Mouse (Mus musculus): ENCODE results near the gene Shisal2a. TPM values are rescaled to one million over a fixed set of nuclear protein-coding genes. Genes with fewer than 3 reads are reported as not detected.
A peak's percentile ranks its signal among the peaks of the same experiment; 100 is the strongest.

The Shisal2a gene
- polyA plus RNA-seq, 1 experiment from 2014 or later: 7.4 TPM

DNA sequence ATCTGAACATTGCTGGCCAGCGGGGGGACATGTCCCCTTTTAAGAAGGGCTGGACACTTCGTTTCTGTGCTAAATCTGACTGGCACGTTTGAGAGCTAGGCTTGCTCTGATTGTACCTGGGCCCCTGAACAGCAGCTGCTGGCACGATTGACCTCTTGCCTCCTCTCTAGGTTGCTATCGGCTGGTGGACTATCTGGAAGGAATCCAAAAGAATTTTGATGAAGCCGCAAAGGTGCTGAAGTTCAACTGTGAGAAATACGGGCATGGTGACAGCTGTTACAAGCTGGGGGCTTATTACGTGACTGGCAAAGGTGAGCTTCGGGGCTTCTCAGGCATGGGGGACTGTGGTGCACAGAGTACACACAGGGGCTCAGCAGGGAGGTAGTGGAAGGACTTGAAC is 51.1 kb downstream of the Shisal2a start:
- H3K4me3 ChIP-seq: no peak overlapping the region
- H3K4me1 ChIP-seq: peaks cover 5% of the 10 kb centered on the region; the same call in 1 of the 2 replicates
- H3K9me3 ChIP-seq: no peaks in the 10 kb centered on the region
- H3K27ac ChIP-seq: no peak overlapping the region
- no peaks in the 10 kb centered on the region for H3K27me3 ChIP-seq
- no peak for ATAC-seq (ENCODE audit: low FRiP score, low read depth)
- no peak overlapping the region for H3K4me2 ChIP-seq (replicated peaks)
- 84% methylated on average over 9 of the region's 9 CpGs for WGBS
- H3K9ac ChIP-seq: no peak overlapping the region
- peaks cover 53% of the 10 kb centered on the region for H3K36me3 ChIP-seq

- peaks cover 5% of the 10 kb centered on the region; the same call in 1 of the 2 replicates for H3K4me1 ChIP-seq
- peaks cover 33% of the 10 kb centered on the region for H3K36me3 ChIP-seq
- no peak overlapping the region for H3K9ac ChIP-seq
- H3K4me2 ChIP-seq (replicated peaks): no peak overlapping the region
- no peak for ATAC-seq (ENCODE audit: low FRiP score, low read depth)
- WGBS: 95% methylated on average over 6 of the region's 6 CpGs
- H3K27me3 ChIP-seq: no peaks in the 10 kb centered on the region
- no peaks in the 10 kb centered on the region for H3K9me3 ChIP-seq
- H3K4me3 ChIP-seq: no peak overlapping the region
- no peak overlapping the region for H3K27ac ChIP-seq
These were observed 53.3 kb downstream of the Shisal2a start for GRCm38 (mm10) chr4:108329840-108330239.

DNA sequence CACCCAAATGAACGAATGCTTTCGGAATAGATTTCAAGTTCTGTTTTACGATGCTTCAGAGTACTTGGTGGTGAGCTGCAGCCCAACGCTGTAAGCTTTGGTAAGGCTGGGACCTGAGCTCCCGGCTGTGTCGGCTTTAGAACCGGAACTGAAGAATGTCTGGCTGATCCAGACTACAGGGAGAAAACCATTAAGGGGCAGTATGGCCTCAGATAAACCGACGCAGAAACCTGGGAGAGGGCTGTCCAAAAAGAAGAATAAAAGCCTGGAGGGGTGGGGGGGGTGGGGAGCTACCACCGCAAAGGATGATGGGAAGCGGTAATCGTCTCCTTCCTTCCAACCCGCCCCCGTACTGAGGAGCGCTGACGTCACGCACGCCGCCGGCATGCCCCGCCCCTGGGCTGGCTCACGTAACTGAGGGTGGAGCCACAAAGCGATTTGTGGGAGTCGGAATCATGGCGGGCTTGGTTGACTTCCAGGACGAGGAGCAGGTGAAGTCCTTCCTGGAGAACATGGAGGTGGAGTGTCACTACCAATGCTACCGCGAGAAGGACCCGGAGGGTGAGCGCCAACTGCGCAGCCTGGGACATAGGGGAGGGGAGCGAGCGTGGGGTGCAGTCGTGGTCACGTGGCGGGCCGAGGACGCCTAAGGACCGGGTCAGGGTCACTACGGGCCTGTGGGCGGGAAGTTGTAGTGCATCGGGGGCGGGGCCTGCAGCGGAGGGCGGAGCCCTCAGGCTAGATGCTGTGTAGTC is 55.2 kb downstream of the Shisal2a start, which contains the start of gene Coa7:
TSS of gene Coa7 (plus strand) at position 411 of the 755 bp plus-strand sequence.
- peaks cover 5% of the 10 kb centered on the region; the same call in 1 of the 2 replicates for H3K4me1 ChIP-seq
- ATAC-seq (ENCODE audit: low FRiP score, low read depth): peak; percentile 95
- WGBS: under 1% methylated on average over 45 of the region's 45 CpGs
- peaks cover 17% of the 10 kb centered on the region for H3K36me3 ChIP-seq
- no peaks in the 10 kb centered on the region for H3K27me3 ChIP-seq
- H3K4me3 ChIP-seq: peak within 1 kb of the TSS; percentile 75
- H3K4me2 ChIP-seq (replicated peaks): peak within 1 kb of the TSS; percentile 65
- no peaks in the 10 kb centered on the region for H3K9me3 ChIP-seq
- peak within 1 kb of the TSS; percentile 67 for H3K9ac ChIP-seq
- peak within 1 kb of the TSS; percentile 88 for H3K27ac ChIP-seq

- H3K4me3 ChIP-seq: peak overlapping the region; percentile 75
- peaks cover 5% of the 10 kb centered on the region; the same call in 1 of the 2 replicates for H3K4me1 ChIP-seq
- no peaks in the 10 kb centered on the region for H3K9me3 ChIP-seq
- peak overlapping the region; percentile 88 for H3K27ac ChIP-seq
- H3K36me3 ChIP-seq: peaks cover 9% of the 10 kb centered on the region
- H3K27me3 ChIP-seq: no peaks in the 10 kb centered on the region
- peak overlapping the region; percentile 65 for H3K4me2 ChIP-seq (replicated peaks)
- no peak for ATAC-seq (ENCODE audit: low FRiP score, low read depth)
- peak overlapping the region; percentile 67 for H3K9ac ChIP-seq
- WGBS: 35% methylated on average over 6 of the region's 6 CpGs
These were observed 56.0 kb downstream of the Shisal2a start for GRCm38 (mm10) chr4:108327071-108327579.

GRCm38 (mm10) chr4:108323588-108323987 is 59.6 kb downstream of the Shisal2a start:
- H3K9me3 ChIP-seq: no peaks in the 10 kb centered on the region
- 69% methylated on average over 5 of the region's 5 CpGs for WGBS

GRCm38 (mm10) chr4:108320627-108321380 is 62.3 kb downstream of the Shisal2a start:
- Histone ChIP-seq H3K36me3 (no peaks in the 10 kb centered on the region), H3K9me3 (no peaks in the 10 kb centered on the region), H3K27me3 (no peaks in the 10 kb centered on the region), H3K9ac (no peak overlapping the region), H3K4me2 (replicated peaks) (no peak overlapping the region), H3K27ac (no peak overlapping the region), H3K4me3 (no peak overlapping the region), H3K4me1 (no peaks in the 10 kb centered on the region)
- ATAC-seq (ENCODE audit: low FRiP score, low read depth): no peak
- 81% methylated on average over 7 of the region's 7 CpGs for WGBS

More at GRCm38 (mm10) chr4:108323588-108323987, 59.6 kb downstream of the Shisal2a start:
- no peak overlapping the region for H3K9ac ChIP-seq
- H3K4me3 ChIP-seq: no peak overlapping the region
- ATAC-seq (ENCODE audit: low FRiP score, low read depth): no peak
- H3K4me2 ChIP-seq (replicated peaks): no peak overlapping the region
- peaks cover 3% of the 10 kb centered on the region; the same call in 1 of the 2 replicates for H3K4me1 ChIP-seq
- no peaks in the 10 kb centered on the region for H3K36me3 ChIP-seq
- H3K27ac ChIP-seq: no peak overlapping the region
- H3K27me3 ChIP-seq: no peaks in the 10 kb centered on the region

GRCm38 (mm10) chr4:108319747-108320146 is 63.4 kb downstream of the Shisal2a start:
- Histone ChIP-seq H3K9ac (no peak overlapping the region), H3K27ac (no peak overlapping the region), H3K4me3 (no peak overlapping the region), H3K4me1 (no peaks in the 10 kb centered on the region), H3K9me3 (no peaks in the 10 kb centered on the region), H3K36me3 (no peaks in the 10 kb centered on the region), H3K4me2 (replicated peaks) (no peak overlapping the region), H3K27me3 (no peaks in the 10 kb centered on the region)
- ATAC-seq (ENCODE audit: low FRiP score, low read depth): no peak
- 75% methylated on average over 6 of the region's 6 CpGs for WGBS

DNA sequence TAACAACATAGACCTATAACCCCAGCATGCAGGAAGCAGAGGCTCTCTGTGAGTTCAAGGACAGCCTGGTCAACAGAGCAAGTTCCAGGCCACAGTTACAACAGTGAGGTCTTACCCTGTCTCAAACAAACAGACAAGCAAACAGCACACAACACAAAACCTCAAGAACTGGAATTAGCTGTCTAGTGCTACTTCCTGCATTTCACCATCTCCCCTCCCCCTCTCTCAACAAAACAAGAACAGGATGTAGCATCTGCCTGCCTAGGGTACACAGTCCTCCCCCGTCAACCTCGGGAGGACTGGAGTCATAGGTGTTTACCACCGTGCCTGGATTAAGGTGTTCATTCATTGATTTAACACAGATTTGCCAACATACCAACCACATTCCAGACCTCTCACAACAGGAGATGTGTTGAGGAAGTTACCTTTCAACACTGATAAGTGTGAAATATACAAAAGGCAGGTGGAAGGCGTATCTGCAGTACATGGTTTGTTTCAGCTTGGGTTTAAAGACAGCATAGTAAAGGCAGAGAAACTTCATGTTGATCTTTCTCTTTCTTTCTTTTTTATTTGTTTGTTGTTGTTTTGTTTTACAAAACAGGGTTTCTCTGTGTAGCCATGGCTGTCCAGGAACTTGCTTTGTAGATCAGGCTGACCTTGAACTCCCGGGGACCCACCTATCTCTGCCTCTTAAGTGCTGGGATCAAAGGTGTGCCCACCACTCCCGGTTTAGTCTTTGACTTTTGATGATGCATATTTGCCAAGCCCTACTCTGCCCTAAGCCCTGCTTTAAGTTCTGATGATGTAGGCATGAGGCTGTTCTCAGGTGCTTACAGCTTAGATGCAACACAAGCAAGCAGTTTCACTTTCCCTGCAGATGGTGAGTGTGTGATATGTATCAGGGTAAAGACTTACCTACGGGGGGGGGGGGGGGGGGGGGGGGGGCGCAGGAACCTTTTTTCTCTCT is 64.2 kb downstream of the Shisal2a start:
- H3K9ac ChIP-seq: no peak overlapping the region
- no peaks in the 10 kb centered on the region for H3K36me3 ChIP-seq
- 53% methylated on average over 8 of the region's 8 CpGs for WGBS
- no peaks in the 10 kb centered on the region for H3K9me3 ChIP-seq
- no peak overlapping the region for H3K4me3 ChIP-seq
- H3K4me2 ChIP-seq (replicated peaks): no peak overlapping the region
- H3K4me1 ChIP-seq: no peaks in the 10 kb centered on the region
- H3K27ac ChIP-seq: no peak overlapping the region
- ATAC-seq (ENCODE audit: low FRiP score, low read depth): no peak
- H3K27me3 ChIP-seq: no peaks in the 10 kb centered on the region

Other genes starting within 250 kb of the Shisal2a start
- 157 and 168 TPM in 2 replicates for gene Scp2, start 238.4 kb downstream of the Shisal2a start, polyA plus RNA-seq (2015; fragmentation: Nextera tagmentation; extraction: Ambion mirVana)
- 50.1 and 50.8 TPM in 2 replicates for gene Echdc2, start 217.9 kb downstream of the Shisal2a start, polyA plus RNA-seq (2015; fragmentation: Nextera tagmentation; extraction: Ambion mirVana)
- 0.15 and 0.18 TPM in 2 replicates for gene Zyg11a, start 165.3 kb downstream of the Shisal2a start, polyA plus RNA-seq (2015; fragmentation: Nextera tagmentation; extraction: Ambion mirVana)
- 12.2 and 14.5 TPM in 2 replicates for gene Zyg11b, start 82.3 kb downstream of the Shisal2a start, polyA plus RNA-seq (2015; fragmentation: Nextera tagmentation; extraction: Ambion mirVana)
- gene Coa7, start 55.2 kb downstream of the Shisal2a start, polyA plus RNA-seq (2015; fragmentation: Nextera tagmentation; extraction: Ambion mirVana): 47.2 and 49.0 TPM in 2 replicates
- 88.5 and 89.8 TPM in 2 replicates for gene Gpx7, start 23.6 kb upstream of the Shisal2a start, polyA plus RNA-seq (2015; fragmentation: Nextera tagmentation; extraction: Ambion mirVana)
- 113 and 124 TPM in 2 replicates for gene Tut4, start 76.1 kb upstream of the Shisal2a start, polyA plus RNA-seq (2015; fragmentation: Nextera tagmentation; extraction: Ambion mirVana)
- gene Prpf38a, start 196.0 kb upstream of the Shisal2a start, polyA plus RNA-seq (2015; fragmentation: Nextera tagmentation; extraction: Ambion mirVana): 100 and 101 TPM in 2 replicates
- 11.7 and 12.2 TPM in 2 replicates for gene Orc1, start 196.1 kb upstream of the Shisal2a start, polyA plus RNA-seq (2015; fragmentation: Nextera tagmentation; extraction: Ambion mirVana)
- 30.0 and 33.0 TPM in 2 replicates for gene Cc2d1b, start 236.6 kb upstream of the Shisal2a start, polyA plus RNA-seq (2015; fragmentation: Nextera tagmentation; extraction: Ambion mirVana)